Mouse (Mus musculus) testis, postnatal 10 days (tissue): ENCODE measurements around the gene Sec63.

Experiments
- DNase-seq: peaks from one replicate; pipeline ENCODE4 v3.0.0; 2021; ENCODE audit warnings: low spot score

Sec63 gene

GRCm38 (mm10) chr10:42830409-42830808 is 69.1 kb downstream of the Sec63 start:
- no peak for DNase-seq

GRCm38 (mm10) chr10:42832677-42833076 is 71.4 kb downstream of the Sec63 start:
- DNase-seq: no peak

GRCm38 (mm10) chr10:42833871-42834727 is 72.8 kb downstream of the Sec63 start:
- DNase-seq: no peak

GRCm38 (mm10) chr10:42838106-42838505 is 76.8 kb downstream of the Sec63 start:
- no peak for DNase-seq

GRCm38 (mm10) chr10:42838736-42839135 is 77.4 kb downstream of the Sec63 start:
- no peak for DNase-seq

DNA sequence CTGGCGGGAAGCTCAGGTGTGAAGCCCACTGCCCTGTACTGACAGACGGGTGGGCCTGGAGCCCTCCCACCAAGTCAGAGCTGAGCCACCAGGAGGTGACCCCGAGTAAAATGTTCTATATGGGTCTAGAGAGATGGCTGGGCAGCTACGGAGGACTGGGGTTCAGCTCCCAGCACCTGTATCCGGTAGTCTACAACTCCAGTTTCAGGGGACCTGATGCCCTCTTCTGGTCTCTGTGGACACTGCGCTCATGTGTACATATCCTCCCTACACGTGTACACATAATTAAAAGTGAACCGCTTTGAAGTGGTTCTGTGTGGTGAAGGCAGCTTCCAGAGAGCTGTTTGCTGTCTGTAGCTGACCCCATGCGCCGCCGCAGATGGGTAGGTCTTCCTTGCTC is 78.7 kb downstream of the Sec63 start:
- no peak for DNase-seq

DNA sequence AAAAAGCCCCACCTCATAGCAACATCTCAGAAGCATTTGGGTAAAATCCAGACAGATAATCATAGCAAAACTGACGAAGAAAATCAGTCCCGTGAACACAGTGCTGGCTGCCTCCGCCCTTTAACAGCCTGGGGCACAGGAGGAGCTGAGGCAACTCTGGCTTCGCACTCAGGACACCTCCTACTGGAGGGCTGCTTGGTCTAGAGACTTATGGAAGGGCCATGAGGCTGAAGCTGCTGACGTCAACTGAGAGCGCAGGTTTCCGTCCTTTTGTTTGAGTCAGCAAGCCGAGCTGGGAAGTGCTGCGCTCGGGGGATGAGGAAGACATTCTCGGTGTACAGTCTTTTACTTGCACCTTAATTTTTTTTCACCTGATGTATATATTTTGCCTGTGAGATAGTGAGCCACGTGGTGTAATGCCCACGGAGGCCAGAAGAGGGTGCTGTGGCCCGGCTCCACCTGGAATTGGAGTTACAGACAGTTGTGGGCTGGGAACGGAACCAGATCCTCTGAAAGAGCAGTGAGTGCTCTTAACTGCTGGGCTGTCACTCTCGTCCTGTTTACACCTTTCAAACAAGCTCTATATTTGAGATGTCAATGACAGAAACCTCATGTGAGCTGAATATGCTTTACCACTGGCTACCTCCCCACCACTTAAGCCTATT is 80.4 kb downstream of the Sec63 start:
- peak; percentile 63 for DNase-seq

GRCm38 (mm10) chr10:42842358-42842757 is 81.1 kb downstream of the Sec63 start:
- peak; percentile 93 for DNase-seq

GRCm38 (mm10) chr10:42843416-42843815 is 82.1 kb downstream of the Sec63 start:
- no peak for DNase-seq

GRCm38 (mm10) chr10:42845480-42845879 is 84.2 kb downstream of the Sec63 start:
- no peak for DNase-seq

DNA sequence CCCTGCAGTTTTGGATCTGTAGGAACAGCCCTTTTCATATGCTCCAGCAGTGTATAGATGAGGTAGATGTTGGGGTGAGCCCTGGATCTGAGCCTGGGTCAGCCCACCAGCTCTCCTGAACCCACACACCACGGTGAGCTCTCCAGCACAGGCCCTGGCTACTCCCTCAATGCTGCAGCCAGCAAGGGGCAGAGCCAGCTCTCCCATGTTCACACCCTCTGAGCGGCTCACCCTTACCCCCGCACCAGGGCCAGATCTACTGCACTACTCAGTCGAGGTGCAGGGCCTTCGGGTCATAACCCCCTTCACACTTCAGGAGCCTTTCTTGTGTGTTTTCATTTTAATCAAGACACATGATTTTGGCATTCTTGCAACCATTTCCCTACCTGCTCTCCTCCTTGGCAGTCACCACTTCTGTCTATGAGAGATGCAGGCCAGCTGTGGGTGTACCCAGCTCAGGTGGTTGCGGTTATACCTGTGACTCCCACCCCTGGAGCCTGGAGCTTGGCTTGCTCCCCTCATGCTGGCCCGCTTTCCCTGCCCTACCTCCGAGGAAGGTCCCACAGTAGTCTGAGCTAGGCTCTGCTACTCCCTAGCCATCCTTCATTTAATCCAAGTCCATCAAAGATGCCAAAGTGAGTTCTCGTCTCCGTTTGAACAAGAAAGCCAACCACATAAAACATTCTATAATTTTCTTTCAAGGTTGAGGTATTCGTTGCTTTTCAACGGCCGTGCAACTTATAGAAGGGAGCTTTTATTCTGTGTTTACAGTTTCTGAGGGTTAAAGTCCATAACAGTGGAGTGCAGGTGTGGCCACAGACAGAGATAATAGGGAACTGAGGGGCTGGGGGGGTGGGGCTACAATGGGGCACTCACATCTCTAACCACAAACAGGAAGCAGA is 87.1 kb downstream of the Sec63 start:
- no peak for DNase-seq

GRCm38 (mm10) chr10:42849081-42849400 is 87.7 kb downstream of the Sec63 start:
- no peak for DNase-seq

DNA sequence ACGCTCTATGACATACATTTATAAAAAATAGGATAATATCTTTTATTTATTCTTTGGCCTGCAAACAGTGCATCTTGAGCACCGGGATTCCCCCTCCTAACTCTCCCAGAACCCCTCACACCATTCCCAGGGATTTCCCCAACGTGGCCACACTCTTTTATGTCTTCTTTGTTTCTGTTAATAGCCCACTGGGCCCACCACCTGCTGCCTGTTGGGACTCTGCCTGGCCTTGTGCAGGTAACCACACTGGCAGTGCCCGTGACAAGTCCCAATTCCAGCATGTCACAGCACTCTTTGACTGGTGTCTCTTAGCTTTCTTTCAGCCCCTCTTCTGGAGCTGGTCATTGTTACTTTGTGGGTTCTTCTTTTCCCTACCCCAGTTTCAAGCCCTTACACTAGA is 93.5 kb downstream of the Sec63 start:
- DNase-seq: no peak

DNA sequence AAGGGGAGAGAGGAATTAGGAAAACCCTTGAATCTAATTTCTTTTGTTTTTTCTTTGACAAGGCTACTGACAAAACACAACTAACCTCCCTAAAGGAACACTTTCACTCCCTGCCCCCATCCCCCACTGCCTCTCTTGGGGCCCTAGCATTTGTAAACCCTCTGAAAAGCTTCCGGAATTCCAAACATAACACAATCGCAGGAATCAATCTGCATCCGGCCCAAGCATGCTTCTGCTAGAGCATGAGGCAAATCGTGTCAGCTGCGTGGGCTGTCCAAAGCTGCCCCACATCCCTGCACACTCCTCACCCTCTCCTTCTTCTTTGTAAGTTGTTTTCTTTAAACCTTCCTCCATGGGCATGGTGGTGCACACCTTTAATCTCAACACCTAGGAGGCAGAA is 94.0 kb downstream of the Sec63 start:
- no peak for DNase-seq

DNA sequence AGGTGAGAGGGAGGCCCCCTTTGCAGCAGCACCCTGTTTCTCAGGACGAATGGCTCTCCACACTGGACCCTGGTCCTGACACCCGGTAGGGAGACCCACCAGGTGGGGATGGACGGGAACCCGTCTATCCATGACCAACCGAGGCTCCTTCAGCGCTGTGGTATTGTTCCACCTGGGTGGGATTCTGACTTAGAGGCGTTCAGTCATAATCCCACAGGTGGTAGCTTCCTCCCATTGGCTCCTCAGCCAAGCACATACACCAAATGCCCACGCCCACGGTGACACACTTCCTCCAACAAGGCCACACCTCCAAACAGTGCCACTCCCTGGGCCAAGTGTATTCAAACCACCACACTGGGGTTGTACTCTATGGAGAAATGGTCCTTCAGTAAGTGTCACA is 95.3 kb downstream of the Sec63 start:
- no peak for DNase-seq

- DNase-seq: no peak
Observed at GRCm38 (mm10) chr10:42857021-42857420, 95.7 kb downstream of the Sec63 start.

GRCm38 (mm10) chr10:42859781-42860158 is 98.5 kb downstream of the Sec63 start:
- no peak for DNase-seq

DNA sequence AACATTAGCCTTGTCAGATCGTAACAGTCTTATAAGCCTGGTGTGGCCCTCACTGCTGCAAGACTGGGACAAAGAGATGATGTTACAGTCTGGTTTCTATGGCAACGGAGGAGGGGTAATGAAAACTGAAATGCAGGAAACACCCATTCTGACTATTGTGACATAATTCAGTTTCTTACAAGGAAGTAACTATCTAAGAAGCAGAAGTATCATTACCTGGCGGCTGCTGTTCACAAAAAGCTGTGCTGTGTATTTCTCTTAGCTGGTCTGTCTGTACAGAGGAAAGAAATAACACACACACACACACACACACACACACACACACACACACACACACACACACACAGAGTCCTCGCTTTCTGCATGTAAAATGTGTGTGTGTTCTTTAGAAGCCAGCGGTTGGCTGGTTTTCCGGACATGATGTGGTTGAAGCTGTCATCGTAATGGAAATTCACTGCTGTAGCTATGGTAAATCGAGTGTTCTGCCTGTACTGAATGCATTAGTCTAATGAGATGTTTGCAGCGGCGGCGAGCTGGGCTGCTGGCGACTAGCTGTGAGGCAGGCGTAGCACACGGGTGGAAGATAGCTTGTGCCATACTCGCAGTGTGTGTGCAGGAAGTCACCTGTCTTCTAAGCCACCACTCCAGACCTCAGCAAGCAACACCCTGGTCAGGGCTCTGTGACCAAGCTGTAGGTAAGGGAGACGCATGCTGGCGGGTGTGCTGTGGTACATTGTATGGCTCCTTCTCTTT is 99.0 kb downstream of the Sec63 start, which contains the start of gene Scml4:
TSS of gene Scml4 (plus strand) at position 212 of the 753 bp plus-strand sequence.
- no peak for DNase-seq

- no peak for DNase-seq
Observed at GRCm38 (mm10) chr10:42861446-42861845, 100.2 kb downstream of the Sec63 start.

DNA sequence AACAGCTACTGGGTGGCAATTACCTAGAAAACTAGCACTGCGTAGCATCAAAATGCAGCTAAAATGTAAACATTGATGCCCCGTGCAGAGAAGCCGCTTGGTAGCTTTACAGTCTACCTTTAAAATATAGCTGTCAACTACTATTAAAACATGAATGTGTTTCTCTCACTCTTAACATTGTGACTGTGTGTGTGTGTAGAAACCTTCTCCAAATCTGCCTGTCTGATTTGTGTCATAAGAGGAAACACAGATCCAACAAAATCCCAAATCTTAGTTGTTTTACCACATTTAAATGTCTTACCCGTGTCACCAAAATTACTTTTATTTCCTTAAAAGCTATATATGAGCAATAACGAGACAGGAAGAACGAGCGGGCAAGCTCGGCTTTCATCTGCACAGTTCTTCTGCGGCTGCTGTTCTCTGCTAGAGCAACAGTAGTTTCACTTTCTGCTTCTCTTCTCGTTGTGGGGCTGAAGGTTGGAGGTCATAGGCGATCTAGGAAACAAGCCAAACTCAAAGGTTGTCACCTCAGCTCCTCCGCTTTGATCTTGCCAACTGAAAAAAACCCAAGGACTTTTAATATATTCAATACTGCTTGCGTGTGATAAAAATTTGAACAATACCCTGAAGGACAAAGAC is 100.9 kb downstream of the Sec63 start:
- DNase-seq: peak; percentile 50

GRCm38 (mm10) chr10:42862806-42863205 is 101.5 kb downstream of the Sec63 start:
- DNase-seq: no peak
